Mouse (Mus musculus) ovary, postnatal 36 days (tissue): ENCODE measurements around the gene Tsen15.

Source experiments
- DNase-seq: peaks from one replicate; pipeline ENCODE4 v3.0.0; 2022; ENCODE audit warnings: low spot score, mixed read lengths

Tsen15 gene

DNA sequence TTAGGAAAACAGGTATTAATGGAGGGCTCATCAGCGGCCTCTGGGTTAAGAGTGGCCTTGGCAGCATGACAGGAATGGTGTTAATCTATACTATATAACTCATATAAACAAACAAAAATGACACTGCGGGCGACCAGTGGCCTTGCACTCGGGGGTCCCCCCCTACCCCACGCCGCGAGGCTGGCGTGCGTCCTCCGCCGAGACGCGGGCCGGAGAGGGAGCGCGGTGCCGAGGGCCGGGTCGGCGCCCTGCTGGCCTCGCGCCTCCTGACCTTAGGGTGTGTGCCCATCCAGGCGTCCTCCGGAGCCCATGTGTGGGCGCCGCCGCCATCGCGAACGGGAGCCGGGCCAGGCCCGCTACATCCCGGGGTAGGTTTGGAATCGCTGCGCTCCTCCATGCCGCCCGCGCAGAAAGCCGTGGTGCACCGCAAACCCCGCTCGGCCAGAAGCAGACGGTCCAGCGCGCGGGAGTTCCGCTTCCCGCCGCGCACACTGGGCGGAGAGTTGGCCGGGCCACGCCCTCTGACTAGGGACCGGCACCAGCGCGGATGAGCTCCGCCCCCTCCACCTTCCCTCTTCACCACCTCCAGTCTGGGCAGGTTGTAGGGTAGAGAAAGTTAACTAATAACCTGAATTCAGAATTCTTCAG is at the start of gene Tsen15:
TSS of gene Tsen15 (minus strand) at position 501 of the 648 bp plus-strand sequence.
- DNase-seq: peak; percentile 87

GRCm38 (mm10) chr1:152434166-152434565 is 47.7 kb upstream of the Tsen15 start:
- DNase-seq: no peak

GRCm38 (mm10) chr1:152429805-152430204 is 43.3 kb upstream of the Tsen15 start:
- no peak for DNase-seq

DNA sequence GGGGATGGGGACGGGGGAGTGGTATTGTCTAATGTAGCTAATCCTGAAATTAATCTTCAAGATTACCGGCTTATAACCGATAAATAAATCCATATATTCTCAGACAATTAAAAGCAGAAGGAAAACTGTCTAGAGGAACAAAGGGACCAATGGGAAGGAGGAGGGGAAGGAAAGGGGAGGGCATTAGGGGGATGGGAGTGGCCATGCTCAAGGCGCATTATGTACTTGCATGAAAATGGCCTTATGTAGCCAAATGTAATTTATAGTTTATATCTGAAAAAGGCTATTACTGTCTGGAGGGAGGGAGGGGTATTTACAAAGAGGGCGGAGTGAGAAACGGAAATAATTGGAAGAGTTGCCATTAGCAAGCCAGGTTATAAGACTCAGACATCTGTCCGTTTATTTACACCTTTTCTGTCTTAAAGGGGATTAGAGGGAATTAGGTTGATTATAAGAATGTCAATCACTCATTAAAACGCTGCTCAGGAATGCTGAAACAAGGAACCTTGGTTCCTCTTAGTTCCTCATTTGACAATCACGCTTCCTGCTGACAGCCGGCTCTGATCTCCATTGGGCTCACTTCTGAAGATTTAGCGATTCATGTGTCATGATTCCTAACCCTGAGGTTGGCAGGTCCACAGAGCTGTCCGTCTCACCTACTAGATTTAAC is 41.6 kb upstream of the Tsen15 start:
- no peak for DNase-seq

DNA sequence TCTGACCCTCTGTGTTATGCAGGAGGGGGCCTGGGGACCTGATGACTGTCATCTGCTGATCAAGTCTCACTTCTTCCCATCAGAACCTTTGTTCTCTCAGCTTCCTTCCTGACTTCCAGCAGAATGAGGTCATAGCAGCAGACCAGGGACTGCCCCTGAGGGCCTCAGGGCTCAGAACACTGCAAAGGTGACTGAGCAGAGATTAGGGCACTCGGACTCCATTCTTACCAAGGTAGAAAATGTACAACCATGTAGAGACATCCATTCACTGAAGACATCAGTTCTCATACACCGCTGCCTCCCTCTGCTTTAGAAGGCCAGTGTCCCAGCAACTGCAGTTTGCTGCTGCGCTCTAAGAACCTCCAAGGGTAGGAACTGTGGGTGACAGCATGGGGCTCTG is 36.6 kb upstream of the Tsen15 start:
- DNase-seq: no peak

DNA sequence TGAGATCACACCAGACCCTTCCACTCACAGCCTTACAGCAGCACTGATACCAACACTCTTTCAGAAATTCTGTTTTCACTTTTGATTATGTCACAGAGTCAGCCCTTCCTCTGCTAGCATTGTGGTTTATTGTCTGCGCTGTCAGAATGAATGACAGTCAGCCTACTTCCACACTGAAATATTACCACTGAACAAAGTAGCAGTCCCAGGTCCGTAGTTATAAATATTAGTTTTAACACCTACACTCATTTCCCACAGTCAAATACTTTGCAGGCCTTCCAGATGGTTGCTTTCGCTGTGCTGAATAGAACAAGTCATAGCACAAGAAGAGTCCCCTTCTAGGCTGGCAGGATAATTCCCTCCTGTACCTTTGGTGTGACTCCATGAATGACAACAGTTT is 35.8 kb upstream of the Tsen15 start:
- no peak for DNase-seq

DNA sequence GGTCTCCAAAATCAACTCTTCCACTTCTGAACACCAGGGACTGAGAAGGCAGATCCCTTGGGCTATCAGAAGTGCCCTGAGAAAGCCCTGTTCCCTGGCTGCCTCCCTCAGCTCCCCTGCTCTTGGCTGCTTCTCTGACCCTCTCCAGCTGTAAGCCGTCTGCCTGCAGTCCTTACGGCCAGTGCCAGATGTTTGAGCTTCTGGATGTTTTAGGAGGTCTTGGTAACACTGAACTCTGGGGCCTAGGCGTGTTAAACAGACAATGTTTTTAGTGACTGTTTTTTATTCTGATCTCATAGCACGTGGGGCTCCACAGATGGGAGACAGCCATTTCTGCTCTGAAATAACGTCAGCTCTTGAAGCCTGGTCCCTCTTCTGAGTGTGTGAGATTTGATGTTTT is 31.1 kb upstream of the Tsen15 start:
- peak; percentile 10 for DNase-seq

DNA sequence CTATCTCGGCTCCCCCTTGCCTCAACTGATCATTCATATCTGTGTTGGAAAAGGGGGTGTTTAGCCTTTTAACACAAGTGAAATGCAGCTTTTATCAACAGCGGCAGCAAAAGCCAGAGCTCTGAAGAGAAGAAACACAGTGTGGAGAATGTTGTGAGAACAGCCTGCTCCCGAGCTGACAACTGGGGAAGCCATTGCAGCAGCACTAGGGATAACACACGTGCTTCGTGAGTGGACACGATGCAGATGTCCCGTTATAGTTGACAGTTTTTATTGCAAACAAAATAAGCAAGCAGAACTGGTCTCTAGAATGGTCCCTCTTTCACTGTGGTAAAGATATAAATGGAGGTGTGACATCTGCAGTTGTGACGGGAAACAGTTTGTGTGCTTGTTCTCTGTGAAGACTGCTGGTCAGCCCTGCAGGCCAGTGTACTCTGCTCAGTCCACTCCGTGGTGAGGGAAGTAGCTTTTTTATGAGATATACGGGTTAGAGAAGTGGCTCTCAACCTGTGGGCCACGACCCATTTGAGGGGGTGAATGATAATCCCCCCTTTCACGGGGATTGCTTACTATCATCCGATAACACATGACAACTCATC is 29.9 kb upstream of the Tsen15 start:
- DNase-seq: no peak

DNA sequence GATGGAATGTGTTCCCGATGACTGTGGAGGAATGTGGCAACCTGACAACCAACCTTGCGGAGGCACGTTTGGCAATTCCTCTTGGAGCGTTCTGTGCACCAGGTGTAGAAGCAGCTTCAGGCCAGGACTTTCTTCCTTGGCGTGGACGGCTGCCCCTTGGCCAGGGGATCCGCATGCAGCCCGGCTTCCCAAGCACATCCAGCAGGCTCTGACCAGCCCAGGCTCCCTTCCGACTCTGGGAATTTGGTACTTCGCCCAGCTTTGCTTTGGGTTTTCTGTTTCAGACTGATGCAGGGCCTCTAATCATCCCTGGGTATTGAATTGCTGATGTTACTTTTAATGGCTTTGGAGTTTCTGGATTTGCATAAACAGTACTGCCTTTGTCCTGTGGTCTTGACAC is 28.0 kb upstream of the Tsen15 start:
- no peak for DNase-seq

DNA sequence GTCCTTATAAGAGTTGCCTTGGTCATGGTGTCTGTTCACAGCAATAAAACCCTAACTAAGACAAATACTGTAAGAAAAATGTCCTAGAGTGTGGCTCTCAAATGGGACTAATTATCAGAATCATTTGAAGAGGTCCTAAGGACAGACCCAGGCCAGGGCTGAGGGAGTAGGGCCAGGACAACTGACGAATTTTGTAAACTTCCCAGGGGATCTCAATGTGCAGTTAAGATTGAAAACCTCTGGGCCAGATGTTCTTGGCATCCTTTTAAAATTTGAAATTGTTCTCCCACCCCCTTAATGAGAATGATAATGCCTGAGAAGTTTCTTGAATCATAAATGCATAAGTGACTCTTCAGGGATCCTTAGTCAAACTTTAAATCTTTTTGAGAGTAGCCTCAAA is 27.5 kb upstream of the Tsen15 start:
- no peak for DNase-seq

DNA sequence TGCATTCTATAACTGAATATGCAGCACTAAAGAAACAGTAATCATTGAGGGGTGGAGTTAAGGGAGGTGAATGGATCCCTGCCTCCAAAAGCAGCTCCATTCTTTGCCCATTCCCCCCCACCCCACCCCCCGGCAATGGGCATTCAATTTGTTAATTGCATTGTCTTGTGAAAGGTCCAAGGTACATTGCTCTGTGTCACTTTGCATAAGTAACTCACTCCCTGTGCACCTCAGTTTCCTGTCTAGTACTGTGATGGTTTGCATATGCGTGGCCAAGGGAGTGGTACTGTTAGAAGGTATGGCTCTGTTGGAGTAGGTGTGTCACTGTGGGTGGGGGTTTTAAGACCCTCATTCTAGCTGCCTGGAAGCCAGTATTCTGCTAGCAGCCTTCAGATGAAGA is 26.6 kb upstream of the Tsen15 start:
- no peak for DNase-seq

DNA sequence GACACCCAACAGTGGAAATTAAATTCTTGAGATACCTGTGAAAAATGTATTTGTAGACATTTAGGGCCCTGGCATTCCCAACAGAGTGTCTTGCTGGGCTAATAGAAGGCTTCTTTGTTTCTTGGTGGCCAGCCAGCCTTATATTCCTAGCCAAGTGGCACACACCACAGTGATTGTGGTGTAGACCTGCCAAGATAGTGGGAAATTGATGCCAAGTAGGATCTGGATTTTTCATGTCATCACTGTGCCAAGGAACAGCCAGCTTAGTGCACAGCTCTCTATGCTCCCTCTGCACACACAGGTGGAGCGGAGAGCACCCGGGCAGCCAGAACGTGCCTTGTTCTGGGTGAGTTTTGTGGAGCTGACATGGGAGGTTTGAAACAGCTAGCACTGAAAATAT is 24.2 kb upstream of the Tsen15 start:
- no peak for DNase-seq

GRCm38 (mm10) chr1:152409356-152409755 is 22.9 kb upstream of the Tsen15 start:
- DNase-seq: no peak

GRCm38 (mm10) chr1:152407021-152407946 is 20.8 kb upstream of the Tsen15 start:
- no peak for DNase-seq

GRCm38 (mm10) chr1:152400556-152401540 is 14.4 kb upstream of the Tsen15 start:
- no peak for DNase-seq

DNA sequence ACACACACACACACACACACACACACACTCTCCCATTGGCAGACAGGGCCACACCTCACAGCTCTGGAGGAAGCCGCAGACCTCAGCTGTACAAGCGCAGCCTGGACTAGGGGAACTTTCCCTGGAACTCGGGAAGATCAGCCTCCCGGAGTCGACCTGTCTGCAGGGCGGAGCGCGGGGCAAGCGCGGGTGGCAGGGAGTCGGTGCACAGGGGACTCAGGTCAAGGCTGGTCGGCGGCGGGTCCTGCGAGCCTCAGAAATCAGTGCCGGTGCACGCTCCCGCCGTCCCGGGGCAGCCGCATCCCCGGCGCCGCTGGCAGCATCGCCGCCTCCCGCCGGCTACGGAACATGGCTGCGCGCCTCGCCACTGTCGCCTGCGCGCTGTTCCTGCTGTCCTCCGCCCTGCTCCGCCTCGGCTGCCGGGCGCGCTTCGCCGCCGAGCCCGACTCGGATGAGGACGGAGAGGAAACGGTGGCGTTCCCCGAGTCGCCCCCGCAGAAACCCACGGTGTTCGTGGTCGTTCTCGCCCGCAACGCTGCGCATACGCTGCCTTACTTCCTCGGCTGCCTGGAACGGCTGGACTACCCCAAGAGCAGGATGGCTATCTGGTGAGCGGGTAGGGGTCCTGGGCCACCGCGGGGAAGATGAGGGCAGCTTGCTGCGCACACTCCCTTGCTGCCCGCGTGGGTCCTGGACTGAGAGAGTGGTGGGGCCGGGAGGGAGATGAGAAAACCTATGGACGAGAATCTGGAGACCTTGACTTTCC is 13.5 kb upstream of the Tsen15 start, which contains the start of gene Colgalt2:
TSS of gene Colgalt2 (plus strand) at position 41 of the 766 bp plus-strand sequence.
- peak; percentile 59 for DNase-seq

DNA sequence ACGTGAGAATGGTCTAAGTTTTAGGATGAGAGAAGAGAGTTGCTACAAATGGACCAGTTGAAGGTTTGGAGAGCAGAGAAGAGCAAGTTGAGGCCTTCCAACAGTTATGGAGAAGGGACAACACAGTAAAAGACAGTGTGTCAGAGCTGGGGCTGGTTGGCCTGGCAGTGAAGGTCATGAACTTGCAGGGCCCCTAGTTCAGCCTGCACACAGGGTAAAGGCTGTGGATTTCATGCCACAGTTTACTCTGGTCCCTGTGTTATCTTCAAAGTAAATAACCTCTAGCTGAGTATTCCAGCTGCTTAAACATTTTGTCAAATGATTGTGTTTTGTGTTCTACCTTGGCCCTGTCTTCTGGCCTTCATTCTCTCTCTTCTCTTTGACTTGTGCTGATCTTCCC is 12.2 kb upstream of the Tsen15 start:
- DNase-seq: no peak

DNA sequence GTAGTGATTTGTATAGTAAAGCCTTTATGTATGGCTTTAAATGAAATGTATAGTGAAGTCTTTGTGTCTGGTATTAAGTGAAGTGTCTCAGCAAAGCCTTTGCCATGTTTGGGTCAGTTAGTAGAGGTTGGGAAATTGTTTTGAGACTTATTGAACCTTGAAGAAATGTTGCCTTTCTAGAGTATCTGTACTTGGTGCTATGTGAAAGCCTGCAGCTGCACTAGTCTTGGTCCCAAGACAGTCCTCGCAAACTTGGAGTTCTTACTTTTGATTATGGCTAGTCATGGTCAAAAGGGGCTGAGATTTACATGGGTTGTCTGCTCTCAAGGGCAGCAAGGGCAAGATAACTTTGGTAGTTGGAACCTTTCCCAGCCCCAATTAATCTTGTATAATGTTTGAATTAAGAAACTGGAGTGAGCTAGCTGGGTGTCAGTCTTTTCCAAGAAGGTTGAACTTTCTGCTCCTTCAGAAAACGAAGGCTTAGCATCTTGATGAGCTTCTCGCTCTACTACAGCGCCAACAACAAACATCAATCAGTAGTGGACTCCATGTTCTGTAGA is 8.5 kb upstream of the Tsen15 start:
- no peak for DNase-seq

GRCm38 (mm10) chr1:152394137-152394536 is 7.6 kb upstream of the Tsen15 start:
- no peak for DNase-seq

DNA sequence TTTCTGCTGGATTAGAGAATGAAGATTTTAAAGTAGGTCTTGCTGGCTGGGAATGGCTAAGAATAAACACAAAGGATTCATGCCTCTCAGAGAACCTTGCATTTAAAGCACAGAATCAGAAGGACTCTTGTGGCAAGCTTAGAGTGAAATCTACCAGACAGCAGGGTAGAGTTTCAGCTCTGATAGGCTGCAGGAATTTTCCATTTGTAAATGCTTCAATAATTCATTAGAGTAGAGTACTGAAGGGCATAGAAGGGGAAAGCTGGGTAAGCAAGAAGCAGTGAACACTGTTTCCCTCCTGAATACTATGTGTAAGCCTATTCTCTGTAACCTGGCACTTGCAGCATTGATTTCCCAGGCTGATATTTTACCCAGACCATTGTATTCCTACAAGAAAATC is 2.8 kb upstream of the Tsen15 start:
- no peak for DNase-seq
